Mouse (Mus musculus) limb, embryonic 13.5 days (tissue): ENCODE measurements around the gene Gskip. TPM values are rescaled to one million over a fixed set of nuclear protein-coding genes. Genes with fewer than 3 reads are reported as not detected.

Experiments
- ATAC-seq: fragments of 200-750 bp; cut with Nextera tagmentation; 2 replicates; pipeline ENCODE4 v1.8.0; 2017; ENCODE audit warnings: low read depth, moderate number of reproducible peaks, moderate TSS enrichment; ENCODE audit not compliant: low FRiP score
- H3K27ac ChIP-seq: fragments of 300-500 bp; sonication (generic); 2 replicates; pipeline ENCODE4 v1.5.1; 2015; ENCODE audit warnings: inconsistent platforms, mild to moderate bottlenecking, moderate library complexity
- H3K27me3 ChIP-seq: fragments of 300-500 bp; sonication (generic); 2 replicates; pipeline ENCODE4 v1.6.1; 2015; ENCODE audit warnings: mild to moderate bottlenecking, inconsistent platforms
- H3K36me3 ChIP-seq: fragments of 300-500 bp; sonication (generic); 2 replicates; pipeline ENCODE4 v1.6.1; 2015; ENCODE audit warnings: inconsistent platforms, mild to moderate bottlenecking, moderate library complexity
- H3K4me1 ChIP-seq: fragments of 300-500 bp; sonication (generic); 2 replicates; pipeline ENCODE4 v1.6.1; 2015; ENCODE audit warnings: inconsistent platforms
- H3K4me2 ChIP-seq: fragments of 300-500 bp; sonication (generic); replicated peaks from 2 replicates; pipeline ENCODE4 v1.6.1; 2015; ENCODE audit warnings: inconsistent platforms, mild to moderate bottlenecking, moderate library complexity
- H3K4me3 ChIP-seq: fragments of 300-500 bp; sonication (generic); 2 replicates; pipeline ENCODE4 v1.5.1; 2015; ENCODE audit warnings: moderate library complexity, mild to moderate bottlenecking, inconsistent platforms
- H3K9ac ChIP-seq: fragments of 300-500 bp; sonication (generic); 2 replicates; pipeline ENCODE4 v1.6.1; 2015; ENCODE audit warnings: mild to moderate bottlenecking, inconsistent platforms
- H3K9me3 ChIP-seq: fragments of 300-500 bp; sonication (generic); 2 replicates; pipeline ENCODE4 v1.6.1; 2016; ENCODE audit warnings: inconsistent platforms
- WGBS: fragments of 180-500 bp; shearing (Covaris S2); methylation state at CpG from one replicate; pipeline ENCODE4 v1.1.7; 2015; 5-methylcytosine and 5-hydroxymethylcytosine counted together
- polyA plus RNA-seq: library from polyadenylated mRNA; unstranded; fragments of >200 nt; fragmentation: Nextera tagmentation; extraction: Ambion mirVana; gene quantifications from 2 replicates; pipeline ENCODE4 v1.2.1, GENCODE M21; 2015

Gskip gene
- polyA plus RNA-seq = 36.4 and 37.5 TPM in 2 replicates

GRCm38 (mm10) chr12:105683933-105684901 lies at the start of gene Gskip:
Gene Gskip (plus strand): TSS chr12:105684829.
- peak within 1 kb of the TSS; percentile 99 for H3K4me3 ChIP-seq
- H3K27me3 ChIP-seq = no peaks in the 10 kb centered on the region
- peak within 1 kb of the TSS; percentile 92 for H3K27ac ChIP-seq
- no peaks in the 10 kb centered on the region for H3K9me3 ChIP-seq
- WGBS = 1% methylated on average over 40 of the region's 41 CpGs
- peaks cover 5% of the 10 kb centered on the region for H3K36me3 ChIP-seq
- H3K9ac ChIP-seq = peak within 1 kb of the TSS; percentile 92
- peak; percentile 30 for ATAC-seq
- peak within 1 kb of the TSS; percentile 90 for H3K4me2 ChIP-seq
- peaks cover 39% of the 10 kb centered on the region for H3K4me1 ChIP-seq

- Histone ChIP-seq H3K4me3 (no peak overlapping the region), H3K9ac (no peak overlapping the region), H3K4me1 (no peaks in the 10 kb centered on the region), H3K9me3 (no peaks in the 10 kb centered on the region), H3K4me2 (no peak overlapping the region), H3K27me3 (no peaks in the 10 kb centered on the region), H3K27ac (no peak overlapping the region), H3K36me3 (peaks cover 94% of the 10 kb centered on the region)
- WGBS = 92% methylated on average over 9 of the region's 9 CpGs
- no peak for ATAC-seq
Observed at GRCm38 (mm10) chr12:105636551-105636950, 48.1 kb upstream of the Gskip start.

GRCm38 (mm10) chr12:105637554-105637953 lies 47.1 kb upstream of the Gskip start:
- Histone ChIP-seq H3K36me3 (peaks cover 97% of the 10 kb centered on the region), H3K4me2 (no peak overlapping the region), H3K9ac (no peak overlapping the region), H3K9me3 (no peaks in the 10 kb centered on the region), H3K27me3 (no peaks in the 10 kb centered on the region), H3K4me1 (no peaks in the 10 kb centered on the region), H3K4me3 (no peak overlapping the region), H3K27ac (no peak overlapping the region)
- ATAC-seq = no peak
- 77% methylated on average over 4 of the region's 4 CpGs for WGBS

GRCm38 (mm10) chr12:105642770-105643321 lies 41.8 kb upstream of the Gskip start:
- Histone ChIP-seq H3K4me2 (no peak overlapping the region), H3K4me1 (no peaks in the 10 kb centered on the region), H3K9me3 (no peaks in the 10 kb centered on the region), H3K27me3 (no peaks in the 10 kb centered on the region), H3K36me3 (peaks cover 98% of the 10 kb centered on the region), H3K9ac (no peak overlapping the region), H3K4me3 (no peak overlapping the region), H3K27ac (no peak overlapping the region)
- 95% methylated on average over 11 of the region's 11 CpGs for WGBS
- no peak for ATAC-seq

GRCm38 (mm10) chr12:105655850-105656249 lies 28.8 kb upstream of the Gskip start:
- Histone ChIP-seq H3K27ac (no peak overlapping the region), H3K4me2 (no peak overlapping the region), H3K4me1 (no peaks in the 10 kb centered on the region), H3K9ac (no peak overlapping the region), H3K4me3 (no peak overlapping the region), H3K36me3 (peaks cover 98% of the 10 kb centered on the region), H3K9me3 (no peaks in the 10 kb centered on the region), H3K27me3 (no peaks in the 10 kb centered on the region)
- ATAC-seq = no peak
- 93% methylated on average over 7 of the region's 7 CpGs for WGBS

DNA sequence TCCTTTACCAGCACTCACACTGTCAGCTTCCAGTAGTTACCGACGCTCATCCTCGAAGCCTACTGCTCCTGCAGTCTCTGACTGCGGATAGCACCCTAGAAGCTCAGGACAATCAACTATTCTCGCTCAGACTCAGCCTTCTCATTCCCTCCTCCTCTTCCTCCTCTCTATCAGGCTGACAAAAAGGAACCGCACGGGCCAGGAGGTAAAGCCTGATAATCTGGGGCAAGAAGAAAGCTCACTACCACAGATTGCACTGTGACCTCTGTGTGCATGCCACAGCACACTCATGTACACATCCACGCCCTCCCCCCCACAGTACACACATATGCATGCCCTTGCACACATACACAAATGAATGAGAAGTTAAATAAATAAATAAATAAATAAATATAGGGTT lies 8.4 kb upstream of the Gskip start:
- no peak for ATAC-seq
- no peaks in the 10 kb centered on the region for H3K9me3 ChIP-seq
- H3K27me3 ChIP-seq = no peaks in the 10 kb centered on the region
- no peak overlapping the region for H3K4me3 ChIP-seq
- WGBS = 96% methylated on average over 8 of the region's 8 CpGs
- 0 out of 2 replicates have a peak, but pooled peaks cover 6% of the 10 kb centered on the region for H3K4me1 ChIP-seq
- no peak overlapping the region for H3K4me2 ChIP-seq
- no peak overlapping the region for H3K27ac ChIP-seq
- H3K36me3 ChIP-seq = peaks cover 46% of the 10 kb centered on the region
- no peak overlapping the region for H3K9ac ChIP-seq

- no peak overlapping the region for H3K9ac ChIP-seq
- H3K36me3 ChIP-seq = peaks cover 35% of the 10 kb centered on the region
- H3K27me3 ChIP-seq = no peaks in the 10 kb centered on the region
- no peaks in the 10 kb centered on the region for H3K9me3 ChIP-seq
- no peak overlapping the region for H3K4me3 ChIP-seq
- peaks cover 18% of the 10 kb centered on the region for H3K4me1 ChIP-seq
- no peak for ATAC-seq
- whole genome bisulfite sequencing = 81% methylated on average over 7 of the region's 7 CpGs
- no peak overlapping the region for H3K27ac ChIP-seq
- no peak overlapping the region for H3K4me2 ChIP-seq
Observed at GRCm38 (mm10) chr12:105678211-105678610, 6.4 kb upstream of the Gskip start.

- ATAC-seq = no peak
- Histone ChIP-seq H3K4me3 (no peak overlapping the region), H3K36me3 (peaks cover 29% of the 10 kb centered on the region), H3K27me3 (no peaks in the 10 kb centered on the region), H3K9ac (no peak overlapping the region), H3K9me3 (no peaks in the 10 kb centered on the region), H3K4me2 (no peak overlapping the region), H3K4me1 (peaks cover 24% of the 10 kb centered on the region), H3K27ac (no peak overlapping the region)
- 75% methylated on average over 3 of the region's 3 CpGs for WGBS
Observed at GRCm38 (mm10) chr12:105678762-105679161, 5.9 kb upstream of the Gskip start.

DNA sequence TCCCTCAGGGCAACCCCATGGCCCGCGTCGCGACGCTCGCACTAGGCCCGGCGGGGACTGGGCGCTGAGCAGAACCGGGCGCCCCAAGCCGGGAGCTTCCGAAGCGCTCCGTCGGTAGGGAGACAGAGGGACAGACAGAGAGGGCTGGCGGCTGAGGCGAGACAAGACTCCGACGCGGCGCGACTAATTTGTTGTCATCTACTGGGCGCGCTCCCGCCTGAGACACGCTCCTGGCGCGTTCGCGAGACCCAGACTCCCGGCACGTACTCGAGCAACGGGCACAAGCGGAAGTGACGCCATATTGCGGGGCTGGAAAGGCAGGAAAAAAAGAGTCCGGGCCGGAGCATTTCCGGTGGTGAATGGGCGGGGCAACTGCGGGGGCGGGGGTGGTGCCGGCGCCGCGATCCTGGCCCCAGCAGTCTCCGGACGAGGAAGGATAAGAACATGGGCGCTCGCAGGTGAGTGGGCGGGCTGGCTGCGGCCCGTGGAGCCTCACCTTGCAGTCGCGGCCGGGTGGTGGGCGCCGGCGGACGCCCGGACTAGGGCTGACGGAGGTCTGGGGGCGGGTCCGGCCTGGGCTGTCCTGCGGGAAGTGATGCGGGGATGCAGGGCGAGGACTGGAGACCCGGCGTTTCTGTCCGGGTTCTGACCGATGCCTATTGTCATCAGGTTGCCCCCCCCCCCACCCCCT lies 517 bp downstream of the Gskip start, which contains the start of gene Atg2b:
Gene Atg2b (minus strand): TSS at position 211 of the 691 bp plus-strand sequence.
- Histone ChIP-seq H3K4me2 (peak within 1 kb of the TSS; percentile 90), H3K36me3 (peaks cover 14% of the 10 kb centered on the region), H3K4me1 (peaks cover 34% of the 10 kb centered on the region), H3K4me3 (peak within 1 kb of the TSS; percentile 99), H3K27ac (peak within 1 kb of the TSS; percentile 92), H3K9ac (peak within 1 kb of the TSS; percentile 92), H3K9me3 (no peaks in the 10 kb centered on the region), H3K27me3 (no peaks in the 10 kb centered on the region)
- under 1% methylated on average over 73 of the region's 73 CpGs for WGBS
- peak; percentile 94 for ATAC-seq

DNA sequence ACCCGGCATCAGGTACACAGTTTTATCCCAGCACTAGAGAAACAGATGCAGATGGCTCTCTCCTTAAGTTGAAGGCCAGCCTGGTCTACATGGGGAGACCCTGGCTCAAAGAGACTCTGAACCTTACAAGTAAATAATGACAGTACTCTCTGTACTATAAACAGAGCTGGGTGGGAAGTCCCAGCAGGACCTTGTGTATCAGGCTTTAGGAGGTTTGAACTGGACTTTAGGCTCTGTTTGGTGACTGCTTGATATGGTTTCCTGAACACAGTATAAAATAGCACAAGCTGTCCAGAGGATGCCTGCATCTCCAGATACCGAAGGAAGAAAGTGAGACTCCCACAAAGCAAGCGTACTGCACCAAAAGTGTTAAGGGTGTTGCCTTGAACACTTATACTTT lies 2.2 kb downstream of the Gskip start:
- Histone ChIP-seq H3K9ac (peak overlapping the region; percentile 43; the same call in 1 of the 2 replicates), H3K9me3 (no peaks in the 10 kb centered on the region), H3K4me3 (peak overlapping the region; percentile 99; the same call in 1 of the 2 replicates), H3K4me1 (peaks cover 33% of the 10 kb centered on the region), H3K27me3 (no peaks in the 10 kb centered on the region), H3K4me2 (peak overlapping the region; percentile 90; the same call in 1 of the 2 replicates), H3K27ac (no peak overlapping the region), H3K36me3 (peaks cover 29% of the 10 kb centered on the region)
- ATAC-seq = no peak
- 95% methylated on average over 3 of the region's 3 CpGs for WGBS

GRCm38 (mm10) chr12:105687416-105687815 lies 2.8 kb downstream of the Gskip start:
- Histone ChIP-seq H3K4me2 (no peak overlapping the region), H3K27ac (no peak overlapping the region), H3K36me3 (peaks cover 34% of the 10 kb centered on the region), H3K4me3 (no peak overlapping the region), H3K9ac (no peak overlapping the region), H3K9me3 (no peaks in the 10 kb centered on the region), H3K4me1 (peaks cover 28% of the 10 kb centered on the region), H3K27me3 (no peaks in the 10 kb centered on the region)
- ATAC-seq = no peak
- 85% methylated on average over 4 of the region's 4 CpGs for WGBS

- Histone ChIP-seq H3K4me3 (no peak overlapping the region), H3K36me3 (peaks cover 43% of the 10 kb centered on the region), H3K27ac (no peak overlapping the region), H3K9me3 (no peaks in the 10 kb centered on the region), H3K27me3 (no peaks in the 10 kb centered on the region), H3K4me2 (no peak overlapping the region), H3K4me1 (peaks cover 17% of the 10 kb centered on the region), H3K9ac (no peak overlapping the region)
- WGBS = 76% methylated on average over 4 of the region's 4 CpGs
- ATAC-seq = no peak
Observed at GRCm38 (mm10) chr12:105688546-105688945, 3.9 kb downstream of the Gskip start.
